Mouse (Mus musculus): ENCODE data around the gene Ubr1. TPM values are rescaled to one million over a fixed set of nuclear protein-coding genes. Genes with fewer than 3 reads are reported as not detected.

The Ubr1 gene
- 67.5 TPM for total RNA-seq (2023)

DNA sequence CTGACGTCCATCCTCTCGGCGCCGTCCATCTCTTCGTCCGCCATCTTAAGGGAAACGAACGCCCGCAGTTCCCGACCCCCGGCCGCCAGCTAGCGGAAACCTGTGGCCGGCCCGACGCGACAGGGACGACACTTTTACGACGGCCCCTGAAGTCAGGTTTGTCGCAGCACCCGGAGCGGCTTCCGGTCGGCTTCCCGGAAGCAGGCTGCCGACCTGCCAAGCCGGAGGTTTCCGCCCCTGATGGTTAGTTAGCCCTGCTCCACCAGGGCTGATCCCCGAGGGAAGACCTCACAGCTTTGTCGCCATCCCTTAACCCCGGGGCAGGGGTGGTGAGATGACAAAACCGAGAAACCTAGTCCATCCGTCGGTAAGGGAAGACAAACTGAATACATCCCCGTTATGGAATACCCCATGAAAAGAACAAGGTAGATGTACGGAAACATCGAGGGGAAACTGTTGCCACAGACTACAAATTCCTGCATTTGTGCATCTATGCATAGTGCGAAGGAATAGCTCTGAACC is at the start of gene Ubr1:
Gene Ubr1, minus strand, starts transcription at position 157 of the 522 bp plus-strand sequence.

DNA sequence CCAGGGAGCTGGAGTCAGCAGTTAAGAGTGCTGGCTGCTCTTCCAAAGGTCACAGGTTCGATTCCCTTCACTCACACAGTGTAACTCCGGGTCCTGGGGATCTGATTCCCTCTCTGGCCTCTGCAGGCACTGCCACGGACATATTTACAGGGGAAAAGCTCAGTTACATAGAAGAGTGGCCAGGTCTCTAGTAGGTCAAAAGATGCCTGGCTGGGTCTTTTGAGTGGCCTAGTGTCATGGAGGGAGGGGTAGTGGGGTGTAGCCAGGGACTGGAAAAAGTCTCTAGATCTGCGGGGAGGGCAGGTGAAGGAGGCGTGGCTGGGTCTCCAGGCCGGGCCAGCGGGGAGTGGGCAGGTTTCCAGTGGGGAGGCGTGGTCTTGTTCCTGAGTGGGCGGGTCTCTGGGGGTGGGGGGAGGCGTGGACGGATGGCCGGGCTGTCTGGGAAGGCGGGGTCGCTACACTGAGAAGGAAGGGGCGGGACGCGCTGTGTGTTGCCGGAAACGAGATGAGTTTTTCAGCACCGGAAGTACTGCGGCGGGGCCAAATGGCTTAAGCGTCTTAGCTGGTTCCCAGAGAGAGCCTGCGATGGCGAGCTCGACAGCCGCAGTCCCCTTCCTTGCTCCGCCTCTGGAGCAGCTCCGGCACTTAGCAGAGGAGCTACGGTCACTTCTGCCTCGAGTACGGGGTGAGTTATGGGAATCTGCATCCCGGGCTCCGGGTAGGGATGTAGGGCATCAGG is 37.6 kb upstream of the Ubr1 start, which contains the start of gene Ccndbp1:
Gene Ccndbp1, plus strand, starts transcription at position 479 of the 739 bp plus-strand sequence.

DNA sequence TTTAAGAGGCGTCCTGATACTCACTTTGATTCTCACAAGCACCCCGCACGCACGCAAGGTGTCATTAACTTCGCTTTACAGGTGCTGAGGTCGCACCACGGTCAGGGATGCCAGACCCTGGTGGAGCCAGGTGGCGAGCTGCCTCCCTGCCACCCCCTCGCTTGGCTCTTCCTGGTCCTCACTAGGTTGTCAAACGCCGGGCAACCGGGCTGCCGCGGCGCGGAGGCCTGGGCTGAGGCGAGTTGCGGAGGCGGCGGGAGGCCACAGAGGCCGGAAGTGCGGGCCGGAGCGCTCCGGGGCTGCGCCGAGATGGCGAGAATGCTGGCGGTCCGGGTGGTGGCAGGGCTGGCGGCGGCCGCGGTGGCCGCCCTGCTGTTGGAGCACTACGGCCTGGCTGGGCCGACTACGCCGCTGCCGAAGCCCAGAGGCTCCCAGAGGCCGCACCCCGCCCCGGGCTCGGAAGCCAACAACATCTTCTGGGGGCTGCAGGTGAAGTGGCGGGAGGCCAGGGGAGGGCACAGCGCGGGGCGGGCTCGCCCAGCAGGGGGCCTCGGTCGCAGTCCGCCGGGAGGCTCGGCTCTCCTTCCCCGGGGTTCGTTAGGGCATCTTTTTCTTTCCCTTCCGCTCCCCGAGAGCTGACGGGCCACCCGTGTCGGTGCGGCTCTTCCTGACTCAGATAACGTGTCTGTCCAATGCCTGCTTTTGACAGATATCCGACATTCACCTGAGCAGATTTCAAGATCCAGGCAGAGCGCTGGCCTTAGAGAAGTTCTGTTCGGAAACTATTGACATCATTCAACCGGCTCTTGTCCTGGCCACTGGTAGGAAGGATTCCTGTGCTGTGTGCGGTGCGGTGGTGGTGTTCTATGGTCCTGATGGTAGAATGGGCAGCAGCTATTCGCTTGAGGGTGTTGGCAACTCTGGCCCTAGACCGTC is 6.7 kb upstream of the Ubr1 start, which contains the start of gene Tmem62:
Gene Tmem62, plus strand, starts transcription at position 28 of the 936 bp plus-strand sequence.

DNA sequence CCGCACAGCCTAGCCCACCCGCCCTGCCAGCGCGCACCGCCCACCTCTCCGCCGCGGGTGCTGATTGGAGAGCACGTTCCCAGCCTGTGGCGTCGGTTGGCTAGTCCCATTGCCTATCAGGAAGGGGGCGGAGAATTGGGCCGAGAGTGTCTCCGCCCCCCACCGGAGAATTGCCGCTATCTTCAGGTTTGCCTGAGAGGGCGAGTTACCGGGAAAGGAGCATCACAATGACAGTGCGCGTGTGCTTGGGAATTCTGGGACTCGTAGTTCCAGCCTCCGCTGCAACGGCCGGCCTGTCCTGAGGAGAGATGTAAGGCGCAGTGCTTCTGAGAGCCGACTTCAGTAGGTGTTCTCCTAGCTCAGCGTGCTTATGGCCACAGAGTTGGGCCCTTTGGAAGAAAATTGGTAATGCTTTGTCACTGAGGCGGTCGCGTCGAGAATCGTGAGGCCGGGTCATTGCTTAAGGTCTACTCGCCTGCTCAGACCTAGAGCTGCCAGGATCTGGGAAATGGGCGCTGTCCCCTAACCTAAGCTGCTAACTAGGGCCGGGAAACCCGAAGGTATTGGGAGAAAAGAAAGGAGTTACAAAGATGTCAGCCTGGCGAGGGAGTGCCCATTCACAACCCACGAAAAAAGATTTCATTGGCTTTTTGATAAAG is 120.0 kb downstream of the Ubr1 start, which contains the start of gene Ttbk2:
Gene Ttbk2, minus strand, starts transcription at position 181 of the 659 bp plus-strand sequence.

DNA sequence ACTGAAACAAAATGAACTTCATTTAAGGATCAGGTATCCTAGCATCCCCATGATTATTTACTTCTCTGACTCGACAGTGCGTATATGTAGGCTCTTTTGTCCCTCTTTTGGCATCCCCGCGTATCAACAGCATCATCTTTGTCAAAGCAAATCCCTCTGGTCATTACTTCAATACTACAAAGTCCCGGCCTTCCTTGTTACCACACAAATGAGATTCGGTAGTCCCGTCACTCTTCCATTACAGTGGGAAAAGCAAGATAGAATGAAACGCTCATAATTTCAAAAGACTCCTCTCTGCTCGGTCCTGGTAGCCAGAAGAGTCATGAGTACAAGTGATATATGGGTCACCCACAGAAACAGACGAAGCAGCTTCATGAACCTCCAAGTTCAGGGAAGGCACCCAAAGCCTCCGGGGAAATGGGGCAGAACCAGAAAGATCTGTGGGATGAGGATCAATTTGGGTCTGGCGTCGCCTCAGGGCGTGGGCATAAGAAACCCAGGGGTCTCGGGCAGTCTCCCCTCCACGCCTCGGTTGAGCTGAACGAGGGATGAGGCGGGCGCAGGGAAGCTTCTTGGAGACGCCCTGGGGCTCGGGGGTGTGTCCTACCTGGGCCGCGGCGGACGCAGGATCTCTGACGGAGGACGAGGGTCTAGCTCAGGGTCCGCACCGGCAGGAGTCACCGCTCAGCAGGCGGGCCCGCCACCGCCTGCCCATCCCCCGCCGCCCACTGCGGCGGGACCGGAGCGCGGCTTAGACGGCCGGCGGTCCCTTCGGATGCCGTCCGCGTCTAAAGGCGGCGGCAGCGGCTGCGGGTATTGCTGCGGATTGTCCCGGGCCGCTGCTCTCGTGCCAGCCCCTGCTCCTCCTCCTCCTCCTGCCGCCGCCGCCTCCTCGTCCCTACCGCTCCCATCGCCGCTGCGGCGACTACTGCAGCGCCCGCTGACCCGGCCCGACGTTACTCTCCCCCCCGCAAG is 120.8 kb downstream of the Ubr1 start, which contains the start of gene Cdan1:
Gene Cdan1, minus strand, starts transcription at position 680 of the 975 bp plus-strand sequence.

Other genes starting within 250 kb of the Ubr1 start
- 39.1 TPM for gene Cdan1, start 120.6 kb downstream of the Ubr1 start, total RNA-seq (2023)
- gene Ttbk2, start 120.1 kb downstream of the Ubr1 start, total RNA-seq (2023), result 13.3 TPM
- gene Tmem62, start 6.3 kb upstream of the Ubr1 start, total RNA-seq (2023), result 31.6 TPM
- 80.3 TPM for gene Ccndbp1, start 37.7 kb upstream of the Ubr1 start, total RNA-seq (2023)
- not detected for gene Epb42, start 66.4 kb upstream of the Ubr1 start, total RNA-seq (2023)
- gene Tgm5, start 115.1 kb upstream of the Ubr1 start, total RNA-seq (2023), result not detected
- not detected for gene Tgm7, start 139.1 kb upstream of the Ubr1 start, total RNA-seq (2023)
- gene Adal, start 169.7 kb upstream of the Ubr1 start, total RNA-seq (2023), result 20.6 TPM
- 14.9 TPM for gene Lcmt2, start 169.9 kb upstream of the Ubr1 start, total RNA-seq (2023)
- 64.1 TPM for gene Tubgcp4, start 199.9 kb upstream of the Ubr1 start, total RNA-seq (2023)
- gene Zscan29, start 200.4 kb upstream of the Ubr1 start, total RNA-seq (2023), result 30.4 TPM